ENCODE assay signal across 9 mouse cellular contexts in genomic region chr4:120612304-120613080, GRCm38 (mm10). TPM values are rescaled to one million over a fixed set of nuclear protein-coding genes. Genes with fewer than 3 reads are reported as not detected.
DNase-seq lines count a peak whose midpoint lies in the region; ATAC-seq lines count a peak whose summit lies in the region.
"Had no signal": no experiment of that assay in that cellular context is flagged by ENCODE, and none has a peak within 500 bp of the region (broad histone marks: within the 10 kb centered on the region; RNA-seq: fewer than 3 reads in every experiment).

No protein-coding gene starts in this region.

- DNase-seq in ovary, adult 18-20 months (ENCODE audit: low spot score), result peak; percentile 70
- no peak for DNase-seq in ovary, postnatal 10 days (ENCODE audit: low spot score)
- peak; percentile 22 for DNase-seq in thymus, postnatal 14 days
- DNase-seq in spleen, postnatal 10 days (ENCODE audit: low spot score in 2 of 2), result no peak
- no peak for DNase-seq in kidney, postnatal 25 days
- no peak for DNase-seq in right cerebral cortex, adult 18-20 months

- 0 out of 2 replicates have a peak, but pooled peaks have one; percentile 17 for ATAC-seq in common myeloid progenitor, adult 5-6 weeks (replicated peaks; ENCODE audit: low read depth, poor library complexity, severe bottlenecking)
- peak; percentile 4 to 20; a peak in 1 of 4 replicates for ATAC-seq in hematopoietic stem cell, adult 5-6 weeks (replicated peaks in 1 of 2; ENCODE audit: insufficient read depth in 1 of 2, low FRiP score in 2 of 2, low TSS enrichment in 1 of 2, low read depth in 1 of 2, poor library complexity in 2 of 2, severe bottlenecking in 2 of 2)

RNA-seq across cellular contexts. Expression of gene Gm8439, which starts 23.9 kb away (rescaled TPM):
- not detected in 2 replicates for total RNA-seq in common myeloid progenitor, adult 5-6 weeks (2017)
- total RNA-seq in hematopoietic stem cell, adult 5-6 weeks (2017), result not detected in 2 replicates
- total RNA-seq: layer of hippocampus, adult 18-20 months had no signal

RNA-seq across cellular contexts. Expression of gene Ctps, which starts 42.4 kb away (rescaled TPM):
- total RNA-seq in common myeloid progenitor, adult 5-6 weeks (2017), result 62.3 and 62.4 TPM in 2 replicates
- 41.4 and 45.4 TPM in 2 replicates for total RNA-seq in hematopoietic stem cell, adult 5-6 weeks (2017)

RNA-seq across cellular contexts. Expression of gene Cited4, which starts 53.9 kb away (rescaled TPM):
- total RNA-seq in common myeloid progenitor, adult 5-6 weeks (2017), result 3.4 and 5.3 TPM in 2 replicates
- total RNA-seq in hematopoietic stem cell, adult 5-6 weeks (2017), result 0.56 and 2.3 TPM in 2 replicates

Comparison
In these comparisons a context has a peak if more than half of its experiments do, and no peak if none do; other contexts are left out.
1. DNase-seq: peak in ovary, adult 18-20 months (single experiment) and thymus, postnatal 14 days (single experiment); none in ovary, postnatal 10 days (single experiment), spleen, postnatal 10 days (0 of 2), kidney, postnatal 25 days (0 of 2) and right cerebral cortex, adult 18-20 months (single experiment).